Mouse (Mus musculus) MEL (cell line): Measurements from ENCODE around the gene Fam49a.

ENCODE experiments used
- CHD1 ChIP-seq: IDR thresholded peaks from 2 replicates; pipeline ENCODE4 v1.6.1; 2012; ENCODE audit warnings: low read depth, mild to moderate bottlenecking, inconsistent platforms, low read length, improper control_type of control experiment
- CTCF ChIP-seq, 3 experiments: IDR thresholded peaks in 2 of 3; conservative IDR thresholded peaks in 1 of 3; 2 replicates each; pipeline ENCODE4 v1.5.1; 2011 to 2012; ENCODE audit warnings: low read length in 3 of 3, low read depth in 2 of 3, mild to moderate bottlenecking in 2 of 3, improper control_type of control experiment in 1 of 3, inconsistent platforms in 1 of 3, mixed read lengths in 1 of 3, moderate library complexity in 1 of 3; ENCODE audit not compliant: control insufficient read depth in 1 of 3, insufficient read depth in 1 of 3, poor library complexity in 1 of 3, severe bottlenecking in 1 of 3
- ELF1 ChIP-seq: IDR thresholded peaks from 2 replicates; pipeline ENCODE4 v1.6.1; 2014; ENCODE audit warnings: low read depth, mild to moderate bottlenecking, inconsistent platforms, low read length, improper control_type of control experiment, moderate library complexity
- MAFK ChIP-seq: IDR thresholded peaks from 2 replicates; pipeline ENCODE4 v1.6.1; 2011; ENCODE audit warnings: low read depth, mild to moderate bottlenecking, low read length, improper control_type of control experiment, borderline replicate concordance
- POLR2A ChIP-seq, 2 experiments: IDR thresholded peaks; 2 replicates each; pipeline ENCODE4 v1.6.1; 2011 to 2012; ENCODE audit warnings: low read length in 2 of 2, mild to moderate bottlenecking in 2 of 2, control low read depth in 1 of 2, improper control_type of control experiment in 1 of 2, low read depth in 1 of 2, moderate library complexity in 1 of 2; ENCODE audit not compliant: control insufficient read depth in 1 of 2, insufficient read depth in 1 of 2, poor library complexity in 1 of 2
- POLR2AphosphoS2 ChIP-seq: IDR thresholded peaks from 2 replicates; pipeline ENCODE4 v1.6.1; 2011; ENCODE audit warnings: low read length, improper control_type of control experiment
- SMC3 ChIP-seq: IDR thresholded peaks from 2 replicates; pipeline ENCODE4 v1.6.1; 2011; ENCODE audit warnings: low read depth, low read length, improper control_type of control experiment
- TCF12 ChIP-seq: IDR thresholded peaks from 2 replicates; pipeline ENCODE4 v1.6.1; 2014; ENCODE audit warnings: low read depth, mild to moderate bottlenecking, inconsistent platforms, low read length, improper control_type of control experiment, moderate library complexity
- UBTF ChIP-seq: IDR thresholded peaks from 2 replicates; pipeline ENCODE4 v1.6.1; 2012; ENCODE audit warnings: low read depth, mild to moderate bottlenecking, inconsistent platforms, low read length, improper control_type of control experiment, moderate library complexity, borderline replicate concordance; ENCODE audit not compliant: insufficient read depth
- ZNF384 ChIP-seq: IDR thresholded peaks from 2 replicates; pipeline ENCODE4 v1.6.1; 2012; ENCODE audit warnings: low read depth, mild to moderate bottlenecking, inconsistent platforms, low read length, improper control_type of control experiment

DNA sequence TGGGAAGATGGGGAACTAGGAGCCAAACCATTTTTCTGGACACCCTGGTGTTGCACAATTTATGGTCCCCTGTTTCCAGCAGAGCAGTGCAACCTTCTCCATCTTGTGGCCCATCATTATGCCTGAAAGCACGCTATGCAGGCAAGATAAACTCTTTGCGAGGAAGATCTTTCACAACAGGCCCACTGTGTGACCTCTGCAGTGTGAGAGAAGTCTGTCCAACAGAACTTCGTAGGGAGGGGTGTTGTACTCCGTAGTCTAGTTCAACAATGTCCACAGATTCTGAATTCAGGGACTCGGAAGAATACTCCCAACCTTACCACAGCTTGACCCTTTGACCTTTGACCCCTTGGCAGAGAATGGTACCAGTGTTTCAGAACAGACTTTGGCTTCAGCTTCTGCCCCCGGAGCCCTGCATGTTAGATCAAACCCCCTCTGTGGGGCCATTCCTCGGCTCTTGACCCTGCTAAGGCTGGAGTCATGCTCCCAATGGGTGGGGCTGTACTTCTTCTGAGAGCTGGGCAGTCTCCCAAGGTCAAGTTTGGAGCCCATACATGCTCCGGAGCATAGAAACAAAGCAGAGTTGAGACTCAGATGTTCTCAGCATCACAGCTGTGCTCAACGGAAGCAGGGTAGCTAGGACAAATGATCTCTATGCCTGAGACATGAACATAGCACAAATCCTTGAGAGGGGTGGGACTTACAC is 39.2 kb upstream of the Fam49a start:
- no peak for TF ChIP-seq MAFK
- TF ChIP-seq CTCF (IDR thresholded peaks at IDR 0.05 in 2 of 3, conservative IDR thresholded peaks at IDR 0.05 in 1 of 3; ENCODE audit: control insufficient read depth in 1 of 3, insufficient read depth in 1 of 3, low read depth in 2 of 3, low read length in 3 of 3, poor library complexity in 1 of 3, severe bottlenecking in 1 of 3), result no peak
- no peak for TF ChIP-seq ELF1
- no peak for TF ChIP-seq POLR2A (IDR thresholded peaks at IDR 0.05; ENCODE audit: control insufficient read depth in 1 of 2, insufficient read depth in 1 of 2, low read depth in 1 of 2, low read length in 2 of 2, poor library complexity in 1 of 2)
- TF ChIP-seq UBTF, result no peak
- no peak for TF ChIP-seq POLR2AphosphoS2
- no peak for TF ChIP-seq TCF12
- no peak for TF ChIP-seq SMC3
- no peak for TF ChIP-seq CHD1
- TF ChIP-seq ZNF384, result no peak
